Mouse (Mus musculus): Measurements from ENCODE around the gene Wbp11. TPM values are rescaled to one million over a fixed set of nuclear protein-coding genes. Genes with fewer than 3 reads are reported as not detected.

The Wbp11 gene
- polyA plus RNA-seq, 1 experiment from 2014 or later: 39.8 TPM

DNA sequence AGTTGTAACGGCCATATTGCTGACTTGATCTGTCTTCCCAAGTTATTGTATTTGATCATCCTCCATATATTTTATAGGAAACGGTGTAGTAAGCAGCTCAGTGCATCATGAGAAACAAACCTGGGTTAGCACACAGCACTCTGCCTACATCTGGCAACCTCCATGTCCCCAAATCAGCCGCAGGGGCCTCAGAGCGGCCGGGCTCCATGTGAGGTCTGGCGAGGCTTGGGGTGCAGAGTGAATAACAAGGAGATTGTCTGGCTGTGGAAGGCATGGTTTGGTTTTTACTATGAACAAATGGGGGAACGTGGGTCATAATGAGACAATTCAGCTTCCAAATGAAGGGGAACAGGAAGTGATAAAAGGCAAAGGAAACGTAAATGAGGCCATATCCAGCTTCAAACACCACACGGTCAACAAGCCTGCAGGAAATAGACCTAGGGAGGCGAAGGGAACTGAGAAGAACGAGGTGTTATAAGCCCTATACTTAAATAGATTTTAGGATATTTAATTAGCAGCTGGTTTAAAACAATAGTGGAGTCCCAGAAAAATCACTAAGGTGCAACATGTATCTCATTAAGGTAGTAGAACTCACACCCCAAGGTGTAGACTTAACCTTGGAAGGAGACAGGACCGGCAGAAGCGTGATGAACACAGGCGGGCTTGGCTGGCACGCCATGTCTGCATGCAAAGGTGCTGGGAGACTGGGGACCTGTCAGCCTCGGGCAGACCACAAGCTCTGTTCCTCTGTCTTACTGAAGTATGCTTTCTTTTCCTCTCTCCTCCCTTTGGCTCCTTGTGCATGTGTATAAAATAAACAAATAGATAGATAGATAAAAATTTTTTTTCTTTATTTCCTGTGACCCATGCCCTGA, 34.9 kb downstream of the Wbp11 start:
- ATAC-seq (ENCODE audit: low FRiP score, low TSS enrichment) (no peak), DNase-seq (ENCODE audit: low spot score) (no peak)
- no peaks in the 10 kb centered on the region for H3K27me3 ChIP-seq (ENCODE audit: control insufficient read depth, insufficient read depth, low read length)
- 42% methylated on average over 16 of the region's 16 CpGs for whole genome bisulfite sequencing
- peak overlapping the region; percentile 59; the same call in 1 of the 2 replicates for H3K9ac ChIP-seq (ENCODE audit: low read length)
- peak overlapping the region; percentile 35 for H3K4me3 ChIP-seq (ENCODE audit: low read depth, low read length)
- H3K4me1 ChIP-seq (replicated peaks; ENCODE audit: control insufficient read depth, insufficient read depth): no peaks in the 10 kb centered on the region; the same call in 1 of the 2 replicates
- peak overlapping the region; percentile 62 for H3K4me2 ChIP-seq (replicated peaks; ENCODE audit: low read depth)
- TF ChIP-seq CTCF (IDR thresholded peaks at IDR 0.05; ENCODE audit: low read depth) (no peak), EP300 (optimal IDR thresholded peaks at IDR 0.05) (no peak)
- no peaks in the 10 kb centered on the region for H3K9me3 ChIP-seq (ENCODE audit: control insufficient read depth, low read length)
- H3K36me3 ChIP-seq (ENCODE audit: control insufficient read depth, insufficient read depth, low read length): no peaks in the 10 kb centered on the region
- H3K27ac ChIP-seq (replicated peaks): no peak overlapping the region

DNA sequence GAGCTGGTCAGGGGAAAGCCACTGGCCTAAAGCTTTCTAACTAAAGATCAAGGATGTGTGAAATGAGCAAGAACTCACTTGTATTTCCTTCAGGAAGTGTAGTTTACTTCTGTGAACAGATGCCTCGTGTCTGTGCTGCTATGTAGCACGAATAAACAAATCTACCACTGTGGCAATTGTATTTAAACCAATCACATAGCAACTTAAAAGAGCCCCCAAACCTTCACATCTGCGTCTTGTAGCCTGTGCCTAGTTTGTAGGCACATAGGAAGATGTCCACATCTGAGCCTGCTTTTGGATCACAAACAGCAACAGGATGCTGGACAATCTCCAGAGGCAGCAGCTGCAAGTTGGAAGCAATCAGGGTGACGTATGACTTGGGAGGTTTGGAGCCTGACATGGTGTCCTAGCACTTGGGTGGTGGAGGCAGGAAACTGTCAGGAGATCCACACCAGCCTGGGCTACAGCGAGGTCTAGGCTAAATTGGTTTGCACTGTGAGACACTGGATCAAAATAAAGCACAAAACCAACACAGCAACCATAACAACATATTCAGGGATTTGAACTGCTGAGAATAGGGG, 38.6 kb downstream of the Wbp11 start:
- Histone ChIP-seq H3K9me3 (ENCODE audit: control insufficient read depth, low read length) (no peaks in the 10 kb centered on the region), H3K4me1 (replicated peaks; ENCODE audit: control insufficient read depth, insufficient read depth) (no peaks in the 10 kb centered on the region; the same call in 1 of the 2 replicates), H3K36me3 (ENCODE audit: control insufficient read depth, insufficient read depth, low read length) (no peaks in the 10 kb centered on the region), H3K4me3 (ENCODE audit: low read depth, low read length) (no peak overlapping the region), H3K9ac (ENCODE audit: low read length) (no peak overlapping the region), H3K27ac (replicated peaks) (peak overlapping the region; percentile 5; the same call in 1 of the 2 replicates), H3K4me2 (replicated peaks; ENCODE audit: low read depth) (no peak overlapping the region), H3K27me3 (ENCODE audit: control insufficient read depth, insufficient read depth, low read length) (no peaks in the 10 kb centered on the region)
- WGBS: 38% methylated on average over 5 of the region's 5 CpGs
- no peak for TF ChIP-seq CTCF (IDR thresholded peaks at IDR 0.05; ENCODE audit: low read depth)
- TF ChIP-seq EP300 (optimal IDR thresholded peaks at IDR 0.05): no peak
- DNase-seq (ENCODE audit: low spot score) (no peak), ATAC-seq (ENCODE audit: low FRiP score, low TSS enrichment) (peak; percentile 68; the same call in 1 of the 2 replicates)

DNA sequence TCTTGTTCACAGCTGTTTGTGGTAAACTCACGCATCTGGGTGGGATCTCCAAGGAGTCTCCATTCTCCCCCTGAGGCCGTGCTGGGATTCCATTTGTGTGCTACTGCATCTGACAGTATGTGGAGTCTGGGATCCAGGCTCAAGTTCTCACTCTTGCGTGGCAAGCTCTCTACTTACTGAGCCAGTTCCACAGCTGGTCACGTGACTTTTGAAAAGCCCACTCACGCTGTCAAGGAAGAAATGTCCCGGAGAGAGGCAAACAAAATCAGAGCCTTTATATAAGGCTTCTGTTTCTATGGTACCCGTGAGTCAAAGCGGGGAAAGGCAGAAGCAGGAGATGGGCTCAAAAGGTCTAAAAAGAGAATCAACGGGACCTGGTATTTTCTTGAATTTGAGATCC, 45.3 kb downstream of the Wbp11 start:
- TF ChIP-seq CTCF (IDR thresholded peaks at IDR 0.05; ENCODE audit: low read depth) (no peak), EP300 (optimal IDR thresholded peaks at IDR 0.05) (no peak)
- no peak overlapping the region for H3K9ac ChIP-seq (ENCODE audit: low read length)
- no peak overlapping the region for H3K4me2 ChIP-seq (replicated peaks; ENCODE audit: low read depth)
- H3K9me3 ChIP-seq (ENCODE audit: control insufficient read depth, low read length): no peaks in the 10 kb centered on the region
- H3K4me3 ChIP-seq (ENCODE audit: low read depth, low read length): no peak overlapping the region
- no peaks in the 10 kb centered on the region for H3K27me3 ChIP-seq (ENCODE audit: control insufficient read depth, insufficient read depth, low read length)
- ATAC-seq (ENCODE audit: low FRiP score, low TSS enrichment) (no peak), DNase-seq (ENCODE audit: low spot score) (no peak)
- H3K27ac ChIP-seq (replicated peaks): no peak overlapping the region
- no peaks in the 10 kb centered on the region for H3K36me3 ChIP-seq (ENCODE audit: control insufficient read depth, insufficient read depth, low read length)
- H3K4me1 ChIP-seq (replicated peaks; ENCODE audit: control insufficient read depth, insufficient read depth): no peaks in the 10 kb centered on the region
- 74% methylated on average over 9 of the region's 9 CpGs for WGBS

DNA sequence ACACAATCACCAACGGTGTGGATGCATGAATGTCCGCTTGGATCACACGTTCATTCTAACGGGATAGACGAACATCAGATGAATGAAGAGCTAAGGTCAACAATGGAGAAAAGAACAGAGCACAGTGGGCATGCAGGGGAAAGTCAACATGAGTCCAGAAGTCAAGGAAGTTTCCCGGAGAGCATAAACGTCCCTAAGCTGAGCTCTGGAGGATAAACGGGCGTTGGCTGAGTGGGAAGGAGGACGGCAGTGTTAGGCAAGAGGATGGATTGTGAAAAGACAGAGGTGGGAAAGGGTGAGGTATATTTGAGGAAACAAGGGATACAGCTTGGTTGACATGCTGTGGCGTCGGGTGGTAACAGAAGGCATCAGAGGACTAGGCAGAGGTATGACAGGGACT, 45.9 kb downstream of the Wbp11 start:
- H3K4me2 ChIP-seq (replicated peaks; ENCODE audit: low read depth): no peak overlapping the region
- ATAC-seq (ENCODE audit: low FRiP score, low TSS enrichment): no peak
- no peaks in the 10 kb centered on the region for H3K9me3 ChIP-seq (ENCODE audit: control insufficient read depth, low read length)
- WGBS: 73% methylated on average over 12 of the region's 12 CpGs
- H3K27me3 ChIP-seq (ENCODE audit: control insufficient read depth, insufficient read depth, low read length): no peaks in the 10 kb centered on the region
- H3K36me3 ChIP-seq (ENCODE audit: control insufficient read depth, insufficient read depth, low read length): no peaks in the 10 kb centered on the region
- H3K4me1 ChIP-seq (replicated peaks; ENCODE audit: control insufficient read depth, insufficient read depth): no peaks in the 10 kb centered on the region
- no peak overlapping the region for H3K9ac ChIP-seq (ENCODE audit: low read length)
- no peak overlapping the region for H3K27ac ChIP-seq (replicated peaks)
- DNase-seq (ENCODE audit: low spot score): no peak
- TF ChIP-seq CTCF (IDR thresholded peaks at IDR 0.05; ENCODE audit: low read depth) (no peak), EP300 (optimal IDR thresholded peaks at IDR 0.05) (no peak)
- H3K4me3 ChIP-seq (ENCODE audit: low read depth, low read length): no peak overlapping the region

DNA sequence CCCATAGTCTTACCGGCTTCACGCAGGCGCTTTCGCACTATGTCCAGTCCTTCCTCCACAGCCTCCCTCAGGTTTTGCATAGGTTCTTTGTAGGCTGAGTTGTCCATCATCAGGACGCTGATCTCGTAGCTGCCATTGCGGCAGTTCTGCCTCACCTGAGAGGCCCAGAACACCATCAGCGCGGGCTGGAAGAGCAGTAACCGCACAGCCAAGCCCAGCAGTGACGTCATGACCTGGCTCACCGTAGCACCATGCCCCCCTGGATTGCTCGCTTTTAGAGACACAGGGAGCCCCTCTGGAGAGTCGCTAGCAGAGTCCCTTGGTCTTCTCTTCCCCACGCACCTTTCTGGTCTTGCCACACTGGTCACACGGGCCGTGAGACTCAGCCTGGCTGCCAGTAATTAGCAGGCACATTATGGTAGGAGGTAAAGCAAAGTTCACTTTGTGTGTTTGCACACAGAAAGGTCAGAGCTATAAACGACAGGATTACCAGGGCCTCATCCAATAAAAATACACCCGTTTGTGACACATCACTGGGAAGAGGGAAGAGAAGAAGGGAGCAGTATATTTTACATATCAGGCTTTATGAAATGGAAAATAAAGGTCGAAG, 46.6 kb downstream of the Wbp11 start, which contains the start of gene Gucy2c:
Gene Gucy2c (minus strand): TSS at position 389 of the 610 bp plus-strand sequence.
- DNase-seq (ENCODE audit: low spot score): peak; percentile 37
- WGBS: 69% methylated on average over 20 of the region's 20 CpGs
- ATAC-seq (ENCODE audit: low FRiP score, low TSS enrichment): peak; percentile 83
- no peak for TF ChIP-seq EP300 (optimal IDR thresholded peaks at IDR 0.05)
- TF ChIP-seq CTCF (IDR thresholded peaks at IDR 0.05; ENCODE audit: low read depth): no peak
- Histone ChIP-seq H3K9me3 (ENCODE audit: control insufficient read depth, low read length) (no peaks in the 10 kb centered on the region), H3K4me2 (replicated peaks; ENCODE audit: low read depth) (no peak within 1 kb of the TSS), H3K9ac (ENCODE audit: low read length) (no peak within 1 kb of the TSS), H3K4me3 (ENCODE audit: low read depth, low read length) (no peak within 1 kb of the TSS), H3K27ac (replicated peaks) (no peak within 1 kb of the TSS), H3K36me3 (ENCODE audit: control insufficient read depth, insufficient read depth, low read length) (no peaks in the 10 kb centered on the region), H3K27me3 (ENCODE audit: control insufficient read depth, insufficient read depth, low read length) (no peaks in the 10 kb centered on the region), H3K4me1 (replicated peaks; ENCODE audit: control insufficient read depth, insufficient read depth) (no peaks in the 10 kb centered on the region)

All from stomach, postnatal 0 days (tissue).